Mouse (Mus musculus) left cerebral cortex, postnatal 36 days (tissue): Measurements from ENCODE around the gene Mrpl11. TPM values are rescaled to one million over a fixed set of nuclear protein-coding genes. Genes with fewer than 3 reads are reported as not detected.
"Not testable (repeated sequence)": the region's sequence is repeated elsewhere in the genome, so short reads cannot be mapped to it uniquely, and the experiment has no call there.

ENCODE experiments used
- DNase-seq, 2 experiments: peaks; one replicate each; pipeline ENCODE4 v3.0.0; 2021 to 2022; ENCODE audit warnings: low spot score in 2 of 2, mixed read lengths in 1 of 2
- intact Hi-C: fragments of 180-260 bp; cut with DNase I; formaldehyde crosslinking; loops from one replicate; pipeline ENCODE4 v1.15.1; 2025
- total RNA-seq, 2 experiments: library from RNA; stranded (reverse); gene quantifications; 2 replicates each; pipeline ENCODE4 v1.2.3; 2021

Mrpl11 gene
- total RNA-seq, result 10 to 100 TPM; 50.8 to 64.8 TPM

- intact Hi-C loops, result loop anchor here (5.0 kb wide), 2 partner anchors 40 to 205 kb away; partner anchors contain the start of gene Rbm4b
- DNase-seq, result peak; percentile 89 to 92
These were observed at the start of gene Mrpl11 for GRCm38 (mm10) chr19:4961928-4962601. Mrpl11 (plus strand) TSS chr19:4962147.

GRCm38 (mm10) chr19:4915924-4916603 is 45.9 kb upstream of the Mrpl11 start:
- intact Hi-C loops, result no loop called here
- DNase-seq, result no peak

GRCm38 (mm10) chr19:4916827-4917226 is 45.1 kb upstream of the Mrpl11 start:
- DNase-seq, result no peak
- intact Hi-C loops, result no loop called here

- intact Hi-C loops, result no loop called here
- DNase-seq, result no peak
These were observed 42.3 kb upstream of the Mrpl11 start for GRCm38 (mm10) chr19:4919652-4920051.

GRCm38 (mm10) chr19:4925121-4925860 is 36.7 kb upstream of the Mrpl11 start:
- intact Hi-C loops, result no loop called here
- DNase-seq, result no peak

GRCm38 (mm10) chr19:4927904-4928531 is 33.9 kb upstream of the Mrpl11 start, which contains the start of gene Dpp3:
Dpp3 (minus strand) TSS chr19:4928287.
- DNase-seq, result peak; percentile 97
- intact Hi-C loops, result no loop called here

GRCm38 (mm10) chr19:4928781-4929180 is 33.2 kb upstream of the Mrpl11 start:
- intact Hi-C loops, result no loop called here
- no peak for DNase-seq

- no peak for DNase-seq
- intact Hi-C loops, result no loop called here
These were observed 25.1 kb upstream of the Mrpl11 start for GRCm38 (mm10) chr19:4936896-4937295.

GRCm38 (mm10) chr19:4937444-4938310 is 24.3 kb upstream of the Mrpl11 start:
- DNase-seq, result no peak
- intact Hi-C loops, result no loop called here

- DNase-seq, result peak; percentile 78 to 79
- intact Hi-C loops, result no loop called here
These were observed 19.2 kb upstream of the Mrpl11 start, which contains the start of gene Peli3 for GRCm38 (mm10) chr19:4942551-4943252. Peli3 (minus strand) TSS chr19:4943127.

GRCm38 (mm10) chr19:4943253-4943588 is 18.7 kb upstream of the Mrpl11 start:
- intact Hi-C loops, result no loop called here

GRCm38 (mm10) chr19:4945540-4945939 is 16.4 kb upstream of the Mrpl11 start:
- intact Hi-C loops, result no loop called here
- DNase-seq, result no peak

More at GRCm38 (mm10) chr19:4943253-4943588, 18.7 kb upstream of the Mrpl11 start:
- no peak for DNase-seq

GRCm38 (mm10) chr19:4948641-4949040 is 13.3 kb upstream of the Mrpl11 start:
- intact Hi-C loops, DNase-seq: not testable (repeated sequence)

- intact Hi-C loops, result no loop called here
- no peak for DNase-seq
These were observed 6.3 kb downstream of the Mrpl11 start for GRCm38 (mm10) chr19:4968236-4968635.

- DNase-seq, result peak in 1 of 2 experiments; percentile 52
- intact Hi-C loops, result loop anchor here (5.0 kb wide), 1 partner anchor 36 kb away; no protein-coding TSS in a partner anchor
These were observed 19.8 kb downstream of the Mrpl11 start for GRCm38 (mm10) chr19:4981767-4982166.

- intact Hi-C loops, result no loop called here
- peak; percentile 58 to 68 for DNase-seq
These were observed 27.1 kb downstream of the Mrpl11 start for GRCm38 (mm10) chr19:4989013-4989412.

- intact Hi-C loops, result no loop called here
- DNase-seq, result peak; percentile 84 to 88
These were observed 27.7 kb downstream of the Mrpl11 start for GRCm38 (mm10) chr19:4989434-4990255.

GRCm38 (mm10) chr19:4990256-4990625 is 28.3 kb downstream of the Mrpl11 start, which contains the start of gene Npas4:
Npas4 (minus strand) TSS chr19:4990316.
- no peak for DNase-seq
- intact Hi-C loops, result no loop called here
